Mouse (Mus musculus) mouse embryonic stem cell (cell line): ENCODE measurements around the gene Slc25a36.

Experiments
- in situ Hi-C, 2 experiments: fragments of 300-500 bp; cut with MboI; formaldehyde crosslinking; loops; 1 replicate in 1 of 2; 3 replicates in 1 of 2; pipeline ENCODE4 v1.14.3; 2019 to 2020; ENCODE audit warnings: low sequenced_read_pairs in 2 of 2, low pct_unique_long_range_greater_than_20kb in 1 of 2, mixed read lengths in 1 of 2; ENCODE audit not compliant: unreplicated experiment in 1 of 2

Slc25a36 gene

GRCm38 (mm10) chr9:97067761-97068160 is 43.2 kb downstream of the Slc25a36 start:
- in situ Hi-C loops = loop anchor here (5.0 to 10.0 kb wide), 2 partner anchors 150 to 153 kb away; no protein-coding TSS in a partner anchor

- in situ Hi-C loops = loop anchor here (5.0 to 10.0 kb wide), 2 partner anchors 149 to 151 kb away; no protein-coding TSS in a partner anchor
Observed at GRCm38 (mm10) chr9:97065885-97066284, 45.1 kb downstream of the Slc25a36 start.

GRCm38 (mm10) chr9:97065216-97065615 is 45.7 kb downstream of the Slc25a36 start:
- in situ Hi-C loops = loop anchor here (5.0 to 10.0 kb wide), 2 partner anchors 148 to 150 kb away; no protein-coding TSS in a partner anchor

GRCm38 (mm10) chr9:97064161-97064560 is 46.8 kb downstream of the Slc25a36 start:
- in situ Hi-C loops = loop anchor here in 1 of 2 experiments (10.0 kb wide), 1 partner anchor 149 kb away; no protein-coding TSS in a partner anchor

- in situ Hi-C loops = loop anchor here in 1 of 2 experiments (10.0 kb wide), 1 partner anchor 147 kb away; no protein-coding TSS in a partner anchor
Observed at GRCm38 (mm10) chr9:97061696-97062095, 49.3 kb downstream of the Slc25a36 start.

GRCm38 (mm10) chr9:97056541-97057338 is 54.2 kb downstream of the Slc25a36 start:
- in situ Hi-C loops = no loop called here

GRCm38 (mm10) chr9:97055906-97056305 is 55.1 kb downstream of the Slc25a36 start:
- in situ Hi-C loops = no loop called here

- in situ Hi-C loops = no loop called here
Observed at GRCm38 (mm10) chr9:97051176-97051575, 59.8 kb downstream of the Slc25a36 start.

GRCm38 (mm10) chr9:97046240-97046639 is 64.7 kb downstream of the Slc25a36 start:
- in situ Hi-C loops = no loop called here

GRCm38 (mm10) chr9:97041633-97042032 is 69.3 kb downstream of the Slc25a36 start:
- in situ Hi-C loops = no loop called here

- in situ Hi-C loops = no loop called here
Observed at GRCm38 (mm10) chr9:97038010-97038409, 72.9 kb downstream of the Slc25a36 start.

- in situ Hi-C loops = no loop called here
Observed at GRCm38 (mm10) chr9:97036656-97037055, 74.3 kb downstream of the Slc25a36 start.

- in situ Hi-C loops = no loop called here
Observed at GRCm38 (mm10) chr9:97027361-97027760, 83.6 kb downstream of the Slc25a36 start.

GRCm38 (mm10) chr9:97026006-97026405 is 85.0 kb downstream of the Slc25a36 start:
- in situ Hi-C loops = no loop called here
